Mouse (Mus musculus) ES-E14 (cell line): ENCODE results near the gene Gm28308.

Experiments used
- HCFC1 ChIP-seq: IDR thresholded peaks from 2 replicates; pipeline ENCODE4 v1.6.1; 2012; ENCODE audit warnings: low read length, inconsistent platforms, borderline replicate concordance; ENCODE audit not compliant: insufficient read depth
- ZNF384 ChIP-seq: IDR thresholded peaks from 2 replicates; pipeline ENCODE4 v1.6.1; 2012; ENCODE audit warnings: low read depth, low read length, inconsistent platforms

GRCm38 (mm10) chr6:52155471-52155870 is 57.7 kb downstream of the Gm28308 start:
- TF ChIP-seq HCFC1 (no peak), ZNF384 (no peak)
